Mouse (Mus musculus): ENCODE results near the gene Nckipsd. TPM values are rescaled to one million over a fixed set of nuclear protein-coding genes. Genes with fewer than 3 reads are reported as not detected.

Nckipsd gene
- polyA plus RNA-seq, 1 experiment = 9.7 TPM

DNA sequence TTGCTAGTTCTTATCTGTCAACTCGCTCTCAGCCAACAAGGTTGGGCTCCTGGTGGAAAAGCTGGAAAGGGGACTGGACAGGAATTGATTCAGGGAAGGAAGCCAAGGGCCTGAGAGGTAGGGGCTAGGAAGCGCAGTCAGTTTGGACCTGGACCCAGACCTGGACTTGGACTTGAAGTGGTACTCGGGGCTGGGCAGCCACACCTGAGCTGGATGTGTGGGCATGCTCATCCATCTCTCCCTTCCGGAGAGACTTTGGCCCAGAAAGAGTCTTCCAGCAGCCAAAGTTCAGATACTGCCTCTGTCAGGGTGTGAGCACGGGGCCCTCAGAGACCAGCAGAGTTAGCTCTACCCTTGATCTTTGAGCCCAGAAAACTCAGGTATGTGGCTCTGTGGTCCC is 47.2 kb downstream of the Nckipsd start:
- TF ChIP-seq GATA1 (IDR thresholded peaks at IDR 0.05; ENCODE audit: low read length) = no peak

DNA sequence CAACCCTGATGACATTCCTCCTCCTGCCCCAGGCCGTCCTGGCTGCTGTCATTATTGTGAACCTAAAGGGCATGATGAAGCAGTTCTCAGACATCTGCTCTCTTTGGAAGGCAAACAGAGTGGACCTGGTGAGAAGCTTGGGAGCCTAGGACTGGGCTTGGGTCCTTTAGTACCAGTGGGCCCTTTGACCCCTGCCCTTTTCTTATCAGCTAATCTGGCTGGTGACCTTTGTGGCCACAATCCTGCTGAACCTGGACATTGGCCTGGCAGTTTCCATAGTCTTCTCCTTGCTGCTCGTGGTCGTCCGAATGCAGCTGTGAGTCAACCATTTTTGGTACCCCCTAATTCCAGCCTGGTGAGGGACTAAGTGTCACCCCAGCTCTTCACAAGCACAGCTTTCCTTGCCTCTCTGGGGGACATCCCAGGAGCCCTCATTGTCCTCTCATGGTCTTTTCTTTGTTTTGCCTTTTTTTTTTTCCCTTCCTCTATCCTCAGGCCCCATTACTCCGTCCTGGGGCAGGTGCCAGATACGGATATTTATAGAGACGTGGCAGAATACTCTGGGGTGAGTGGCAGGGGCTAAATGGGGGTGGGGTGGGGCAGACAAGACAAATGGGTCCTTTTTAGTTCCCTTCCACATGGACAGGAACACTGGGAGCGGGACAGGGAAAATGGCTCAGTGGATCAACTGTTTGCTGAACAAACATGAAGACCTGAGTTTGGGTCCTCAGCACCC is 50.8 kb downstream of the Nckipsd start:
- TF ChIP-seq GATA1 (IDR thresholded peaks at IDR 0.05; ENCODE audit: low read length) = no peak

Other genes starting within 250 kb of the Nckipsd start
- gene Impdh2, start 248.1 kb upstream of the Nckipsd start, polyA plus RNA-seq (2012) = 146 and 164 TPM in 2 replicates
- gene Ndufaf3, start 240.9 kb upstream of the Nckipsd start, polyA plus RNA-seq (2012) = 17.2 and 26.6 TPM in 2 replicates
- gene Dalrd3, start 238.5 kb upstream of the Nckipsd start, polyA plus RNA-seq (2012) = 76.1 and 91.0 TPM in 2 replicates
- 14.2 and 27.4 TPM in 2 replicates for gene Wdr6, start 229.6 kb upstream of the Nckipsd start, polyA plus RNA-seq (2012)
- gene P4htm, start 210.7 kb upstream of the Nckipsd start, polyA plus RNA-seq (2012) = 6.3 and 8.0 TPM in 2 replicates
- 126 and 161 TPM in 2 replicates for gene Arih2, start 159.0 kb upstream of the Nckipsd start, polyA plus RNA-seq (2012)
- gene Slc25a20, start 146.3 kb upstream of the Nckipsd start, polyA plus RNA-seq (2012) = 5.0 and 6.0 TPM in 2 replicates
- gene Prkar2a, start 119.1 kb upstream of the Nckipsd start, polyA plus RNA-seq (2012) = 0.02 TPM in 1 of 2 replicates, not detected in the other
- 31.0 and 32.1 TPM in 2 replicates for gene Ip6k2, start 24.6 kb upstream of the Nckipsd start, polyA plus RNA-seq (2012)
- 0.05 TPM in 1 of 2 replicates, not detected in the other for gene Celsr3, start 18.0 kb downstream of the Nckipsd start, polyA plus RNA-seq (2012)
- 2.7 and 3.6 TPM in 2 replicates for gene Slc26a6, start 44.9 kb downstream of the Nckipsd start, polyA plus RNA-seq (2012)
- gene Tmem89, start 106.3 kb downstream of the Nckipsd start, polyA plus RNA-seq (2012) = not detected in 2 replicates
- gene Uqcrc1, start 128.3 kb downstream of the Nckipsd start, polyA plus RNA-seq (2012) = 556 and 620 TPM in 2 replicates
- gene Col7a1, start 145.2 kb downstream of the Nckipsd start, polyA plus RNA-seq (2012) = 0.09 and 0.15 TPM in 2 replicates
- gene Ucn2, start 177.6 kb downstream of the Nckipsd start, polyA plus RNA-seq (2012) = 0.05 TPM in 1 of 2 replicates, not detected in the other
- gene Pfkfb4, start 183.4 kb downstream of the Nckipsd start, polyA plus RNA-seq (2012) = 2.0 and 2.5 TPM in 2 replicates
- gene Shisa5, start 230.2 kb downstream of the Nckipsd start, polyA plus RNA-seq (2012) = 291 and 305 TPM in 2 replicates